Mouse (Mus musculus) hematopoietic multipotent progenitor cell, adult 10-12 weeks (in vitro differentiated cells): ENCODE results near the gene Sclt1. TPM values are rescaled to one million over a fixed set of nuclear protein-coding genes. Genes with fewer than 3 reads are reported as not detected.

Source experiments
- polyA plus RNA-seq: library from polyadenylated mRNA; stranded (reverse); fragments of >175 nt; gene quantifications from 2 replicates; pipeline ENCODE4 v1.2.3, GENCODE M21; 2012; ENCODE audit warnings: low replicate concordance

The Sclt1 gene
- 4.4 and 13.8 TPM in 2 replicates for polyA plus RNA-seq

DNA sequence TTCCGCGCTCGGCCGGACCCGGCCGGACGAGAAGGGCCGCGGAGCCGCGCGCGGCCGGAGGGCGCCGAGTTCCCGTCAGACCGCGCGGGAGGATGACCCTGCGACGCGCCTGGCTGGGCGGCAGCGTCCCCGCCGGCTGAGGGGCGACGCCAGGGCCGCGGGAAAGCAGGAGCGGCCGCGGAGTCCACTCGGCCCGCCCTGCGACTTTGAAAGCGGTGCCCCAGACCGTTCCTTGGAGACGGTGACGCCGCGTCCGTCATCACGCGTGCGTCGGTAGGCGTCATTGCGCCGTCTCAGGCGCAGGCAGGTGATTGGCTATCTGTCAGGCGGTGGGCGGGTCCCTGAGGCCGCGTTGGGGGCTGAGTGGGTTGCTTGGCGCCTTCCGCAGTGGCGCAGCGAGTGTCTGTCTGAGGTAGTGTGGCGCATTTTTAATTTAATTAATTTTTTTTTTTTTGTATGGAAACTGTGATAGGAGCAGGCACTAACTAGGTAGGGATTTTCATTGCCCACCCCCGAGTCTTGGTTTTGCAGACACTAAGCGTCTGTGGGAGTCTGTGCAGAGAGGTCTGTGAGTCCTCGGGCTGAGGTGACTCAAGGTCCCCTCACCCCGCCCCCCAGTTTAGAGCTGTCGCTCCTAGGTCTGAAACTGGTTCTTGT, at the start of gene Sclt1, which contains the start of gene D3Ertd751e:
Gene Sclt1 (minus strand): TSS at position 237 of the 657 bp plus-strand sequence.
Gene D3Ertd751e (plus strand): TSS at position 334 of the 657 bp plus-strand sequence.

Other genes starting within 250 kb of the Sclt1 start
- 24.6 and 71.9 TPM in 2 replicates for gene Jade1, start 186.8 kb downstream of the Sclt1 start, polyA plus RNA-seq
- 0.73 and 2.8 TPM in 2 replicates for gene D3Ertd751e, start 97 bp upstream of the Sclt1 start, polyA plus RNA-seq